Mouse (Mus musculus): Measurements from ENCODE around the gene Col18a1. TPM values are rescaled to one million over a fixed set of nuclear protein-coding genes. Genes with fewer than 3 reads are reported as not detected.

The Col18a1 gene
- polyA plus RNA-seq, 1 experiment, result 35.2 TPM

DNA sequence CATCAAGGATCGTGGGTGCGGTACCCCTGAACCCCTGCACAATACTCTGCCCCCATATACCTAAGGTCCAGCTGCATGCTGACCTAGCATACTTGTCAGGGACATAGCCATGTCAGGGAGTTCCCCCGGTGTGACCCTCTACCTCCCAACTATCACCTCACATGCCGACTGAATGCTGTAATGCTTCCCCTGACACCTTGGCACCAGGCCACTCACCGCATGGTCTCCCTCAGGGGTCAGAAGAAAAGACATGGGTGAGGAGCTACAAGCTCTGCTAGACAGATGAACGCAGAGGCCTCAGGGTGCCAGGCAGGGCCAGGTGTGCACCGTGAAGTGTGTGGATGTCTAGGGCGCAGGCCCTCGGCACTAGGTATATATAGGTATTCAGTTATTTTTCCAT is 56.3 kb downstream of the Col18a1 start:
- WGBS, result 87% methylated on average over 9 of the region's 9 CpGs

DNA sequence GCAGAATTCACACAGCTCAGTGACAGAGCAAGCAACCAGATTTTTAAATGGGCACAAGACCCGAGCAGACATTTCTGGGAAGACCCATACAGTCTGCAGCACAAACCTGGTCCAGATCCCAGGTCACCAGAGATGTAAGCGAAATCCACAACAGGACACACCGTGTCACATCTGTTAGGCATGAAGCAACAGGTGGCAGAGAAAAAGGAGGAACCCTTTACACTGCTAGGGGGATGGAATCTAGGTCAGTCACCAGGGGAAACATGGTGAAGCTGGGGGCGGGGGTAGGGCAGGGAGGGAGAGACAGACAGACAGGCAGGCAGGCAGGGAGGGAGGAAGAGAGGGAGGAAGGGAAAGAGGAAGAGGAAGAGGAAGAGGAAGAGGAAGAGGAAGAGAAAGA is 58.2 kb downstream of the Col18a1 start:
- no peaks in the 10 kb centered on the region for H3K36me3 ChIP-seq (ENCODE audit: control insufficient read depth, insufficient read depth, low read length)
- H3K27me3 ChIP-seq (ENCODE audit: control insufficient read depth, insufficient read depth, low read length), result no peaks in the 10 kb centered on the region
- no peak overlapping the region for H3K27ac ChIP-seq (ENCODE audit: insufficient read depth, low read depth, low read length)
- no peak overlapping the region for H3K4me3 ChIP-seq (ENCODE audit: low read depth, low read length)
- peaks cover 3% of the 10 kb centered on the region; the same call in 1 of the 2 replicates for H3K4me1 ChIP-seq (ENCODE audit: control insufficient read depth, insufficient read depth, insufficient read length, low read length)
- TF ChIP-seq CTCF (IDR thresholded peaks at IDR 0.05; ENCODE audit: extremely low read depth, insufficient read length, insufficient replicate concordance, low read depth, low read length), result no peak
- no peak for TF ChIP-seq POLR2A (IDR thresholded peaks at IDR 0.05; ENCODE audit: low read depth, low read length)
- WGBS, result 86% methylated on average over 4 of the region's 4 CpGs

More for the DNA sequence above, 56.3 kb downstream of the Col18a1 start:
- H3K4me1 ChIP-seq (ENCODE audit: control insufficient read depth, insufficient read depth, insufficient read length, low read length), result no peaks in the 10 kb centered on the region
- no peaks in the 10 kb centered on the region for H3K27me3 ChIP-seq (ENCODE audit: control insufficient read depth, insufficient read depth, low read length)
- H3K27ac ChIP-seq (ENCODE audit: insufficient read depth, low read depth, low read length), result no peak overlapping the region
- TF ChIP-seq CTCF (IDR thresholded peaks at IDR 0.05; ENCODE audit: extremely low read depth, insufficient read length, insufficient replicate concordance, low read depth, low read length), result no peak
- TF ChIP-seq POLR2A (IDR thresholded peaks at IDR 0.05; ENCODE audit: low read depth, low read length), result no peak
- H3K4me3 ChIP-seq (ENCODE audit: low read depth, low read length), result no peak overlapping the region
- H3K36me3 ChIP-seq (ENCODE audit: control insufficient read depth, insufficient read depth, low read length), result no peaks in the 10 kb centered on the region

DNA sequence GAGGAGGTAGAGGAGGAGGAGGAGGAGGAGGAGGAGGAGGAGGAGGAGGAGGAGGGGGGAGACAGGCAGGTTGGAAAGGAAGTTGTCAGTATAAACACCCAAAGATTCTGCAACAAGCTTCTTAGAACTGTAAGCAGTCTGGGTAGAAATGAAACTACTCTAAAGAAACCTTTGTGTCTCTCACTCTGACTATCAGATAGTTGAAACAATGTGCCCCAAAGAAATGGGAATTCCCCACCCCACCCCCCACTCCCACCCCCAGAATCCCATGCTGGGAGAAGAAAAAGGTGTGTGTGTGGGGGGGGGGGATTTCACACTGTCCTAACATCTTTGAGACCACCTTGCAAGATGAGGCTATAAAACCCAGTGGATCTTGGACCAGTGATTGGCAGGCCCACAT is 62.0 kb downstream of the Col18a1 start:
- H3K4me3 ChIP-seq (ENCODE audit: low read depth, low read length), result no peak overlapping the region
- no peaks in the 10 kb centered on the region for H3K27me3 ChIP-seq (ENCODE audit: control insufficient read depth, insufficient read depth, low read length)
- no peaks in the 10 kb centered on the region for H3K36me3 ChIP-seq (ENCODE audit: control insufficient read depth, insufficient read depth, low read length)
- no peak overlapping the region for H3K27ac ChIP-seq (ENCODE audit: insufficient read depth, low read depth, low read length)
- no peak for TF ChIP-seq CTCF (IDR thresholded peaks at IDR 0.05; ENCODE audit: extremely low read depth, insufficient read length, insufficient replicate concordance, low read depth, low read length)
- no peak for TF ChIP-seq POLR2A (IDR thresholded peaks at IDR 0.05; ENCODE audit: low read depth, low read length)
- H3K4me1 ChIP-seq (ENCODE audit: control insufficient read depth, insufficient read depth, insufficient read length, low read length), result peaks cover 3% of the 10 kb centered on the region; the same call in 1 of the 2 replicates

DNA sequence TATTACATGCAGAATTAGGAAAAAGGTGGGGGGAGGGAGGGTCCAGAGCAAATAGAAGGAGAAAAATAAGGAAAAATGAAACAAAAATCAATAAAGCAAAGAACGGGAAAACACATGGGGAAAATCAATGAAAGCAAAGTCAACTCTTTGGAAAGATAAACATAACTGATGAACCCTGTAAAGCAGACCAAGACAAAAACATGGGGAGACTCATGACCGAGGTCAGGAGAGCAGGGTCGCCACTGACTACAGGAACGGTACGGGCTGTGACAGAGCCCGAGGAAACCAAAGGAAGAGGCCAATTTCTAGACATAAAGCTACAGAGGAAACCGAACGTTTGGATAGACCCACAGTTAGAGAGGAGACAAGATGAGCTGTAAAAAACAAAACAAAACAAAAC is 62.7 kb downstream of the Col18a1 start:
- 13% methylated on average over 8 of the region's 8 CpGs for WGBS
- Histone ChIP-seq H3K27me3 (ENCODE audit: control insufficient read depth, insufficient read depth, low read length) (no peaks in the 10 kb centered on the region), H3K36me3 (ENCODE audit: control insufficient read depth, insufficient read depth, low read length) (no peaks in the 10 kb centered on the region), H3K4me1 (ENCODE audit: control insufficient read depth, insufficient read depth, insufficient read length, low read length) (peaks cover 3% of the 10 kb centered on the region; the same call in 1 of the 2 replicates), H3K4me3 (ENCODE audit: low read depth, low read length) (no peak overlapping the region), H3K27ac (ENCODE audit: insufficient read depth, low read depth, low read length) (no peak overlapping the region)
- TF ChIP-seq POLR2A (IDR thresholded peaks at IDR 0.05; ENCODE audit: low read depth, low read length) (no peak), CTCF (IDR thresholded peaks at IDR 0.05; ENCODE audit: extremely low read depth, insufficient read length, insufficient replicate concordance, low read depth, low read length) (no peak)

DNA sequence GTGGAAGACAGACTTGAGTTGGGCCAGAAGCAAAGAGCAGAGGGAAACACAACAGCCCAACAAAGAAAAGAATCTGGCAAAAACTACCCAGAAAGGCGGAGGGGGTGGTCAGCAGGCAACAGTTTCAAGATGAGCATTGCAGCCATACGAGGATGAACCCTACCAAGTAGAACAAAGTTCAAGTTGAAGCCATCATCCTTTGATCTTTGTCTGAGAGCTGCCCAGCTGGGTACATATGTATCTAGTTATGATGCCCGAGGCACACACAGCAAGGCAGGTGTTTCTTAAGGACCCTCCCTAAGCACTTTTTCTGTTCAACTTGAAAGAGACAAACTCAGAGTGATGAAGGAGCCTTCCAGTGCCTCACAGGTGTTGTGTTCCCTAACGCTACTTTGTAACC is 66.6 kb downstream of the Col18a1 start:
- no peaks in the 10 kb centered on the region for H3K36me3 ChIP-seq (ENCODE audit: control insufficient read depth, insufficient read depth, low read length)
- 58% methylated on average over 4 of the region's 4 CpGs for WGBS
- H3K4me1 ChIP-seq (ENCODE audit: control insufficient read depth, insufficient read depth, insufficient read length, low read length), result peaks cover 5% of the 10 kb centered on the region; the same call in 1 of the 2 replicates
- no peaks in the 10 kb centered on the region for H3K27me3 ChIP-seq (ENCODE audit: control insufficient read depth, insufficient read depth, low read length)
- no peak for TF ChIP-seq CTCF (IDR thresholded peaks at IDR 0.05; ENCODE audit: extremely low read depth, insufficient read length, insufficient replicate concordance, low read depth, low read length)
- no peak overlapping the region for H3K27ac ChIP-seq (ENCODE audit: insufficient read depth, low read depth, low read length)
- no peak overlapping the region for H3K4me3 ChIP-seq (ENCODE audit: low read depth, low read length)

DNA sequence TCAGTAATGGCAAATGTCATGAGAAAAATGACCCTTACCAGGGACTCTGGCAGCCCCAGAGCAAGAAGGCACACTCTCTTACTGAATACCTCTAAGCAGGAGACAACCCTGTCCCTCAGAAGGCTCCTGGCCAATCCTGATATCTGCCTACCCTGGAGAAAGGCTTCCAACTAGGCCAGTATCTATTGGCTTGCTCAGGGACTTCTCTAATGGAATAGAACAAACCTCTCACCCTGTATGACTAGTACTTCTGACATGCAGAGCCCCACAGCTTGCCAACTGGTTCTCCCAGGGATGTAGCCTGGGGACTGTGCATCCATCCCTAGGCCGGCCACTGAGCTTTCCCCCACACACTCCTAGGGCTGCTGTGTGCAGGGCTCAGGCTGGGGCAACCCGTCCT is 67.7 kb downstream of the Col18a1 start:
- Histone ChIP-seq H3K4me1 (ENCODE audit: control insufficient read depth, insufficient read depth, insufficient read length, low read length) (0 out of 2 replicates have a peak, but pooled peaks cover 3% of the 10 kb centered on the region), H3K4me3 (ENCODE audit: low read depth, low read length) (no peak overlapping the region), H3K27me3 (ENCODE audit: control insufficient read depth, insufficient read depth, low read length) (no peaks in the 10 kb centered on the region), H3K36me3 (ENCODE audit: control insufficient read depth, insufficient read depth, low read length) (no peaks in the 10 kb centered on the region), H3K27ac (ENCODE audit: insufficient read depth, low read depth, low read length) (no peak overlapping the region)
- TF ChIP-seq POLR2A (IDR thresholded peaks at IDR 0.05; ENCODE audit: low read depth, low read length), result no peak
- TF ChIP-seq CTCF (IDR thresholded peaks at IDR 0.05; ENCODE audit: extremely low read depth, insufficient read length, insufficient replicate concordance, low read depth, low read length), result no peak
- 82% methylated on average over 2 of the region's 2 CpGs for WGBS

DNA sequence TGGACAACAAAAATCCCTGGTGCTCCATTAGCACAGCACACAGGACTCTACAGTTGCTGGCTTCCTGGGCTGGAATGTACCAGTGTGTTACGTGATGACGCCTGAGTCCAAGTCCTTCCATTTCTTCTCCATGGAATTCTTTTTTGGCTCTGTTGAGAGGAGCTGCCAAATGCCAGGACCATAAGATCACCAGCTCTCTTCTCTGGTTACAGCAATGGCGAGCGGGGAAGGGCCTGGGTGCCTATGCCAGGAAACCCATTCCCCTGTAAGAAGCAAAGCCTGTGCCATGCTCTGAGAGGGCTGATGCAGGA is 68.5 kb downstream of the Col18a1 start:
- Histone ChIP-seq H3K36me3 (ENCODE audit: control insufficient read depth, insufficient read depth, low read length) (no peaks in the 10 kb centered on the region), H3K27me3 (ENCODE audit: control insufficient read depth, insufficient read depth, low read length) (no peaks in the 10 kb centered on the region), H3K4me1 (ENCODE audit: control insufficient read depth, insufficient read depth, insufficient read length, low read length) (0 out of 2 replicates have a peak, but pooled peaks cover 3% of the 10 kb centered on the region), H3K4me3 (ENCODE audit: low read depth, low read length) (no peak overlapping the region), H3K27ac (ENCODE audit: insufficient read depth, low read depth, low read length) (no peak overlapping the region)
- 79% methylated on average over 4 of the region's 4 CpGs for WGBS
- no peak for TF ChIP-seq CTCF (IDR thresholded peaks at IDR 0.05; ENCODE audit: extremely low read depth, insufficient read length, insufficient replicate concordance, low read depth, low read length)
- TF ChIP-seq POLR2A (IDR thresholded peaks at IDR 0.05; ENCODE audit: low read depth, low read length), result no peak

All from small intestine, adult 2 months (tissue).